Mouse (Mus musculus) lung, postnatal 0 days (tissue): ENCODE measurements around the gene Chit1. TPM values are rescaled to one million over a fixed set of nuclear protein-coding genes. Genes with fewer than 3 reads are reported as not detected.

Experiments used
- ATAC-seq: fragments of 200-750 bp; cut with Nextera tagmentation; 2 replicates; pipeline ENCODE4 v1.8.0; 2017; ENCODE audit warnings: moderate library complexity
- DNase-seq: peaks from one replicate; pipeline ENCODE4 v3.0.0-alpha.2; 2016; ENCODE audit warnings: low spot score
- H3K27ac ChIP-seq: fragments of 300-500 bp; sonication (generic); 2 replicates; pipeline ENCODE4 v1.5.1; 2014; ENCODE audit warnings: antibody characterized with exemption, mild to moderate bottlenecking, low read length, mixed read lengths
- H3K27me3 ChIP-seq: fragments of 300-500 bp; sonication (generic); replicated peaks from 2 replicates; pipeline ENCODE4 v1.6.1; 2014; ENCODE audit warnings: low read length, mixed read lengths; ENCODE audit not compliant: insufficient read depth
- H3K36me3 ChIP-seq: fragments of 300-500 bp; sonication (generic); 2 replicates; pipeline ENCODE4 v1.6.1; 2014; ENCODE audit warnings: low read length, mixed read lengths; ENCODE audit not compliant: insufficient read depth
- H3K4me1 ChIP-seq: fragments of 300-500 bp; sonication (generic); 2 replicates; pipeline ENCODE4 v1.6.1; 2014; ENCODE audit warnings: antibody characterized with exemption, low read depth, low read length, mixed read lengths; ENCODE audit not compliant: insufficient read depth
- H3K4me2 ChIP-seq: fragments of 300-500 bp; sonication (generic); replicated peaks from 2 replicates; pipeline ENCODE4 v1.6.1; 2014; ENCODE audit warnings: low read depth, mild to moderate bottlenecking, low read length, moderate library complexity, mixed read lengths
- H3K4me3 ChIP-seq: fragments of 300-500 bp; sonication (generic); 2 replicates; pipeline ENCODE4 v1.5.1; 2014; ENCODE audit warnings: low read depth, low read length
- H3K9ac ChIP-seq: fragments of 300-500 bp; sonication (generic); replicated peaks from 2 replicates; pipeline ENCODE4 v1.6.1; 2014; ENCODE audit warnings: low read depth, mild to moderate bottlenecking
- H3K9me3 ChIP-seq: fragments of 300-500 bp; sonication (generic); 2 replicates; pipeline ENCODE4 v1.6.1; 2016; ENCODE audit warnings: low read length, mixed read lengths
- CTCF ChIP-seq: IDR thresholded peaks from 2 replicates; pipeline ENCODE4 v1.5.1; 2016; ENCODE audit warnings: antibody characterized with exemption, mild to moderate bottlenecking
- EP300 ChIP-seq: IDR thresholded peaks from 2 replicates; pipeline ENCODE4 v1.6.1; 2016; ENCODE audit warnings: antibody characterized with exemption, mild to moderate bottlenecking, control low read depth
- WGBS: fragments of 180-500 bp; shearing (Covaris S2); extraction: QIAGEN DNeasy Blood & Tissue Kit; methylation state at CpG from one replicate; pipeline ENCODE4 v1.1.7; 2014; 5-methylcytosine and 5-hydroxymethylcytosine counted together
- polyA plus RNA-seq: library from polyadenylated mRNA; unstranded; fragments of >200 nt; fragmentation: Nextera tagmentation; extraction: Ambion mirVana; gene quantifications from 2 replicates; pipeline ENCODE4 v1.2.1, GENCODE M21; 2015

Gene Chit1
- polyA plus RNA-seq, 1 experiment from 2014 or later: 0.29 TPM

DNA sequence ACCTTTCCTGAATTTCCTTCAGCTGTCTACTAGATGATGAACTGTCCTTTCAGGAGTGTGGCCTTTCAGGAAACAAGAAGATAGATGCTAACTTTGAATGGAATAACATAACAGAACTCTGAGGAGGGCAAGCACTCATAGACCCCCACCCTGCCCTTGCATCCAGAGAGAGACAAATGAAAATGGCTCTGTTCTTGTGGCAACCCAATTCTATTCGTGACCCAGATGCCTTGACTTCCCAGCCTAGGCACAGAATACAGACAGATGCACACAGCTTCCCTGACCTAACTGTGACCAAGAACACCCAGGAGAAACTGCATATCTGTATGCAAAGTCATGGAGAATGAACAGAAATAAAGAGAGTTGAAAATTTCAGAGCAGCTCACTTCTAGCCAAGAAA, 37.4 kb upstream of the Chit1 start:
- Histone ChIP-seq H3K27ac (peak overlapping the region; percentile 92; the same call in 1 of the 2 replicates), H3K9me3 (no peaks in the 10 kb centered on the region), H3K4me1 (peaks cover 33% of the 10 kb centered on the region), H3K4me2 (peak overlapping the region; percentile 14; the same call in 1 of the 2 replicates), H3K4me3 (no peak overlapping the region), H3K36me3 (peaks cover 30% of the 10 kb centered on the region), H3K27me3 (no peaks in the 10 kb centered on the region), H3K9ac (no peak overlapping the region)
- no peak for TF ChIP-seq EP300
- no peak for TF ChIP-seq CTCF
- DNase-seq (no peak), ATAC-seq (no peak)
- WGBS: 80% methylated on average over 1 of the region's 1 CpGs

DNA sequence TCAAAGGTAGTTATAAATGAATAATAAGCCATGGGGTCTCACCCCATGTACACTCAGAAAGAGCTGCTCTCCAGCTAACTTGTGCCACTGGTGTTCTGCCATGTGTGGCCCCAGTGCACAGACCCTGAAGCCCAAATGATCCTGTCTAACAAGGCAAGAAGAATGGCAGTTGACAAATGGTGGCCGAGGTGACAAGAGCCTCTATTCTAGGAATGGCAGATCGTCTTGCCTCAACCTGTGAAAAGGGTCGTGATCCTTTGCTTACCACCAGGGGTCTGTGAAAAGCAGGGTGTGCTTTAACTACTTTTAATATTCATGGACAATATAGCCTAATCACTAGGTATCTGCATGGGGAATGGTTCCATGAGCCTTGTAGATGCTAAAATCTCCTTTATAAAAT, 36.9 kb upstream of the Chit1 start:
- Histone ChIP-seq H3K4me1 (peaks cover 33% of the 10 kb centered on the region), H3K27ac (peak overlapping the region; percentile 92; the same call in 1 of the 2 replicates), H3K36me3 (peaks cover 30% of the 10 kb centered on the region), H3K9me3 (no peaks in the 10 kb centered on the region), H3K27me3 (no peaks in the 10 kb centered on the region), H3K4me2 (peak overlapping the region; percentile 85; the same call in 1 of the 2 replicates), H3K9ac (no peak overlapping the region), H3K4me3 (no peak overlapping the region)
- ATAC-seq (no peak), DNase-seq (no peak)
- WGBS: 50% methylated on average over 3 of the region's 3 CpGs
- TF ChIP-seq EP300 (peak; percentile 44; the same call in 1 of the 2 replicates), CTCF (peak; percentile 30)

DNA sequence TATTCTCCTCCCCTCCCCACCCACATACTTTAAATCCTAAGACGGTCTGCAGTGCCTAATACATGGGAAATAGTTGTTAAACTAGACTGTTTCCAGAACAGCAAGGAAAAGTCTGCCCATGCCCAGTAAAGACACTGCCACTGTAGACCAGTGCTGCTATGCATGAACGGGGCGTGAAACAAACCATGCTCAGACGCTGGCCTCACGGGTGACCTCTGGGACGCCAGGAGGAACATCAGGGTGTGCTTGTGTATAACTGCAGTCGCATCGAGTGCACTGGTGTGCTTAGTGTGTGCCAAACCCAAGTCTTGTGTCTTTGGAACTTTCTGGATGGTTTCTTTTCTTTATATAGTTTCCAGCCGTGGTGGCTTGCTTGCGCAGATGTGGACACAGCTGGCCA, 36.4 kb upstream of the Chit1 start:
- Histone ChIP-seq H3K27me3 (no peaks in the 10 kb centered on the region), H3K9ac (no peak overlapping the region), H3K27ac (peak overlapping the region; percentile 26; the same call in 1 of the 2 replicates), H3K4me3 (peak overlapping the region; percentile 0; the same call in 1 of the 2 replicates), H3K9me3 (no peaks in the 10 kb centered on the region), H3K36me3 (peaks cover 30% of the 10 kb centered on the region), H3K4me2 (peak overlapping the region; percentile 85), H3K4me1 (peaks cover 32% of the 10 kb centered on the region)
- WGBS: 57% methylated on average over 10 of the region's 10 CpGs
- TF ChIP-seq EP300 (no peak; the same call in 1 of the 2 replicates), CTCF (no peak)
- ATAC-seq: no peak
- DNase-seq: no peak

DNA sequence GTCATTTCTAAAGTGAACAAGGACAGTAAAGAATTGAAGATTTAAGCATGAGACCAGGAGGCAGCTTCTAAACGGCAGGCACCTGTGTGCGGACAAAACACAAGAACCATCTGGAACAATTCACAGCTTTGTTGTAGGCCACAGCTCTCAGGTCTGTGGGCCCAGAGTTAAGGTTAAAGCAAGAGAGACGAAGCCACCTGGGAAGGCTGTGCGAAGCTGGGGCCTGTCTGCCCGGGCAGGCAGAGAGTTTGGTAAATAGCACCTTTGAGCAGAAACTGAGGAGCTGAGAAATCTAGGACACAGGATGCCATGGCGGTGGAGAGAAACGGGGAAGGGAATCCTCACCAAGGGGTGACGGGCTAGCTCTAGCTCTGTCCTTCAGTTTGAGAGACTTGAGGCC, 35.5 kb upstream of the Chit1 start:
- no peak for ATAC-seq
- TF ChIP-seq CTCF (no peak), EP300 (no peak)
- WGBS: 66% methylated on average over 8 of the region's 8 CpGs
- Histone ChIP-seq H3K27me3 (no peaks in the 10 kb centered on the region), H3K4me2 (peak overlapping the region; percentile 85), H3K9me3 (no peaks in the 10 kb centered on the region), H3K27ac (peak overlapping the region; percentile 97), H3K4me3 (peak overlapping the region; percentile 99), H3K36me3 (peaks cover 30% of the 10 kb centered on the region), H3K9ac (peak overlapping the region; percentile 99), H3K4me1 (peaks cover 37% of the 10 kb centered on the region)
- no peak for DNase-seq

DNA sequence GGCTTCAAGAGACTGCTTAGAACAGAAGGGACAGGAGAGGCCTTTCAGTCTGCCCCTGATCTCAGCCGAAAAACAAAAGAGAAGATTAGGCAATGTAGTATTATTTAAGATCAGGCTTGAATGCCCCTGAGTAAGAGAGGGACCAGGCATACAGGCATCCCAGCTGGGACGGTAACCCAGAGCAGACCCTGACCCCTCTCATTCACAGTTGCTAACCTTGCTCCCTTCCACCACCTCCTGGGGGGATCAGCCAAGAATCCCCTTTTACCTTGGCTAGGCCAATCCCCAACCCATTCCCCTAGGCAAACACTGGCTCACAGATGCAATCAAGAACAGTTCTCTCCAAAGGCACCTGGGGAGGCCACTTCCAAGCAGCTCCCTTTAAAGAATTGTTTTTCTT, 34.3 kb upstream of the Chit1 start:
- DNase-seq: peak; percentile 19
- WGBS: 43% methylated on average over 2 of the region's 2 CpGs
- peaks cover 31% of the 10 kb centered on the region for H3K4me1 ChIP-seq
- no peak for TF ChIP-seq EP300
- no peak for TF ChIP-seq CTCF
- H3K9me3 ChIP-seq: no peaks in the 10 kb centered on the region
- H3K27ac ChIP-seq: peak overlapping the region; percentile 97
- peak overlapping the region; percentile 99 for H3K4me3 ChIP-seq
- H3K27me3 ChIP-seq: no peaks in the 10 kb centered on the region
- ATAC-seq: no peak
- peaks cover 30% of the 10 kb centered on the region for H3K36me3 ChIP-seq
- H3K9ac ChIP-seq: peak overlapping the region; percentile 99
- H3K4me2 ChIP-seq: peak overlapping the region; percentile 85

DNA sequence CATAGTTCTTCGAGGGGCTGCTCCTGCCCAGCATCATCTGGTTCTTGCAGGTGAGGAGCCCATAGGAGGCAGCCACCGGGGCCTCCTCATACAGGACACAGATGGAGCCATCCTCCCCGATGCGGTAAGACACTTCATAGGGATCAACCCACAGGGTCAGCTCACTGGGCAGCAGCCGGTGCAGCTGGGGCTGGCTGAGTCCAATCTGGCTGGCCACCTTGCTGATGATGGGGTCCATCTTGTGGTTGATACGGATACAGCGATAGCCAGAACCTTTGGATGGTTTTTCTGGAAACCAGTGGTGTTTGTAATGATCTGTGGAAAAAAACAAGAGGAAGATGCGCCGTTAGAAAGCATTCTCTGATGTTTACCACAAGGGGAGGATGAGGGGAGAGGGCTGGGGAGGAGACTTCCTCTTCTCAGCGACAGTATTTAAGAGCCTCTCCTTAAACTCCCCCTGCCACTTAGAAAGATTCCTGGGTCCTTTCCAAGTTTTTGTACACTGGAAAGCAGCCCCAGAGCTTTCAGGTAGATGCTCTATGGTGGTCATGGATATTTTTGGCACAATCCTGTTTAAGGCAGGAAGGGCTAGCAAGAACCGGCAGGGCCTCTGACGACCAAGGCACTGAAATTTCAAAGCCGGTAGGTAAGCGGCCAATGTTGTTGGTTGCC, 33.5 kb upstream of the Chit1 start:
- Histone ChIP-seq H3K27ac (peak overlapping the region; percentile 97), H3K9ac (peak overlapping the region; percentile 99)
- 10% methylated on average over 14 of the region's 14 CpGs for WGBS

More for the DNA sequence above, 33.5 kb upstream of the Chit1 start:
- peak overlapping the region; percentile 85 for H3K4me2 ChIP-seq
- H3K27me3 ChIP-seq: no peaks in the 10 kb centered on the region
- H3K4me3 ChIP-seq: peak overlapping the region; percentile 99
- ATAC-seq (no peak), DNase-seq (peak; percentile 85)
- TF ChIP-seq CTCF (peak; percentile 63), EP300 (peak; percentile 57)
- H3K4me1 ChIP-seq: peaks cover 26% of the 10 kb centered on the region
- no peaks in the 10 kb centered on the region for H3K9me3 ChIP-seq
- H3K36me3 ChIP-seq: peaks cover 30% of the 10 kb centered on the region
